Mouse (Mus musculus): ENCODE data around the gene Lipc.
A peak's percentile ranks its signal among the peaks of the same experiment; 100 is the strongest.
"Not testable (repeated sequence)": the region's sequence is repeated elsewhere in the genome, so short reads cannot be mapped to it uniquely, and the experiment has no call there.

Gene Lipc

DNA sequence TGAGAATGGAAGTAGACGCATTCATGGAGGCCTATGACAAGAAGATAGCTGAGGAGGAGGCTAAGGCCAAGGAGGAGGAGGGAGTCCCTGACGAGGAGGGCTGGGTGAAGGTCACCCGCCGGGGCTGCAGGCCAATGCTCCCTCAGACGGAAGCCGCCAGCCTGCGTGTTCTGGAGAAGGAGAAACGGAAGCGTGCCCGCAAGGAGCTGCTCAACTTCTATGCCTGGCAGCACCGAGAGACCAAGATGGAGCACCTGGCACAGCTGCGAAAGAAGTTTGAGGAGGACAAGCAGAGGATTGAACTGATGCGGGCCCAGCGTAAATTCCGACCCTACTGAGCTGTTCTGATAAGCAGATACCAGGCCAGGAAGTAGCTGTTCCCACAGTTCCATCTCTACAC is 98.9 kb downstream of the Lipc start:
- not testable (repeated sequence) for DNase-seq

DNA sequence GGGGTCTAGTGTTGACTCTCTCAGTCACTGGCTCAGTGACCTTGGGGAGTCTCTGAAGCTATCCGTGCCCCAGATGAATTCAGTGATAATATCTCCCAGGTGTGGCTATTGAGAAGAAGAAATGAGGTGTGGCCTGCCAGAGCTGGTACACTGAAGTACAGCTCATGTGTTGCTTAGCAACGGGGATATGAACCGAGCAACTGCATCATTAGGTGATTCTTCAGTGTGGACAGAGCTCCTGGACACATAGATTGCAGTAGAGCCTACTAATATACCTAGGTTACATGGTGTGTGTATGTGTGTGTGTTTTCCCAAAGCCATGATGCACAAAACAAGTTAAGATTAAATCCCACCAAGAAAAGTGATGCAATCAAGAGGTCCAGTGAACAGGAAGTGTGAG is 100.5 kb downstream of the Lipc start:
- no peak for DNase-seq

DNA sequence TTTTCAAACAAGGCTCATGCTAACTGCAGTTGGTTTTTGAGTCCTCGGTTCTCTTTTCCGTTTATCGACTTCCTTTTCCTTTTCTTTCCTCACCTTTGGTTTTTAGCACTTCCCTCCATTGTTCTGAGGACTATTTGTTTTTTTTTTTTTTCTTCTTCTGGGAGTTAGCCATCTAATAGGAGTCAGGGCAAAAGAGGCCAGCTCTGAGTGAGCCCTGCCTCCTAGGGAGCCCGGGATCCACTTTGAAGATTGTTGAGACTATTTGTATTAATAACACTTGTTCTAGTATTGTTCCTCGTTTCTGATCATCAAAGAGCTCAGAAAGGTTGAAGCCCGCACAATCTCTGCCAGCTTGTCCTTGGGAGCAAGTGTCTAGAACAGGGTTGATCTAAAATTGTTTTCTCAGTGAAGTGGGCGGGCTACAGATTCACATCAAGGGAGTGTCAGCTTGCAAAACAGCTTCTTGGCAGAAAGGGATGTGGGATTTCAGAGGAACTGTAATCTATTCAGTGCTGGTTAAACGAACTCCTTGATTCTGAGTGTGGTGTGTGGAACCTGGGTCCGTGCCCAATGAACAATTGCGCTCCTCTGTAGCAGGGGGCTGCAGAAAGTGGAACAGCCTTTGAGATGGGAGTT is 103.8 kb downstream of the Lipc start:
- no peak for DNase-seq

GRCm38 (mm10) chr9:70847627-70848051 is 104.4 kb downstream of the Lipc start:
- peak; percentile 17 for DNase-seq

GRCm38 (mm10) chr9:70843270-70843669 is 108.8 kb downstream of the Lipc start:
- DNase-seq, result no peak

GRCm38 (mm10) chr9:70842300-70842941 is 109.6 kb downstream of the Lipc start:
- no peak for DNase-seq

DNA sequence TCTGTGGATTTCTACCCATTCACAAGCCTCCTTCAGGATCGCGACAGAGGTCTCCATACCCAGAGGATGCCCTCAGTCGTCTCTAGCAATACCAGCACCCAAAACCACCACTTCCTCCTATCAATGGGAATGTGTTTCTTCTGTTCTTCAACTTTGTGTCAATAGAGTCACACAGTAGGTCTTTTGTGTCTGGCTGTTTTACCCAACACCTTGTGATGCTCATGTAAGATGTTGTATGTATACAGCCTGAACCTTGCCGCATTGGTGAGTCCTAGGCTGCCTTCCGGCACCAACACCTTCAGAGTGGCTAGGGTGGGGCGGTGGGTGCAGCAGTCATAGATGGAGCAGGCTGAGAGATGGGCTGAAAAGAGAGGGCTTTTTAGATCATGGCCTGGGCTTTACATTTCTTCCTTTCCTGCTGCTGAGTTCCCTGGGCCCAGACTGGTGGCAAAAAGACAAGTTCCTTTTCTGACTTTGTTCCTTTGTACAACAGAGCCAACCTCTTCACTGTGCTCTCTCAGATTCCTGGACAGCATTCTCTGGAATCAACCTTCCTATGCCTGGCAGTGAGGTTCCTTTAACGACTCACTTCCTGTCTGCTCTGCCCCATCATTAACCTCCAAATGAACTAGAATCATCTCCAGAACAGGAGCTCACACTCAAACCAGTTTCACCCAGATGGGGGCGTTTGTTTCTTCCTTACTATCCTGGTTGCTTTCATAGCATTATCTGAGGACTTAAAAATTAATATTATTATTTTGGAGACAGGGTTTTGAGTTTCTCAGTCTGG is 110.4 kb downstream of the Lipc start:
- no peak for DNase-seq

GRCm38 (mm10) chr9:70840861-70841341 is 111.1 kb downstream of the Lipc start:
- no peak for DNase-seq

GRCm38 (mm10) chr9:70838132-70838911 is 113.7 kb downstream of the Lipc start:
- no peak for DNase-seq

- DNase-seq, result peak; percentile 33
Observed at GRCm38 (mm10) chr9:70834730-70835154, 117.3 kb downstream of the Lipc start.

GRCm38 (mm10) chr9:70834217-70834616 is 117.8 kb downstream of the Lipc start:
- DNase-seq, result no peak

- DNase-seq, result peak; percentile 35
Observed at GRCm38 (mm10) chr9:70833111-70833908, 118.7 kb downstream of the Lipc start.

GRCm38 (mm10) chr9:70832231-70832630 is 119.8 kb downstream of the Lipc start:
- DNase-seq, result no peak

- DNase-seq, result no peak
Observed at GRCm38 (mm10) chr9:70830844-70831529, 121.0 kb downstream of the Lipc start.

GRCm38 (mm10) chr9:70829784-70830488 is 122.1 kb downstream of the Lipc start:
- DNase-seq, result no peak

- DNase-seq, result no peak
Observed at GRCm38 (mm10) chr9:70827911-70828310, 124.1 kb downstream of the Lipc start.

DNA sequence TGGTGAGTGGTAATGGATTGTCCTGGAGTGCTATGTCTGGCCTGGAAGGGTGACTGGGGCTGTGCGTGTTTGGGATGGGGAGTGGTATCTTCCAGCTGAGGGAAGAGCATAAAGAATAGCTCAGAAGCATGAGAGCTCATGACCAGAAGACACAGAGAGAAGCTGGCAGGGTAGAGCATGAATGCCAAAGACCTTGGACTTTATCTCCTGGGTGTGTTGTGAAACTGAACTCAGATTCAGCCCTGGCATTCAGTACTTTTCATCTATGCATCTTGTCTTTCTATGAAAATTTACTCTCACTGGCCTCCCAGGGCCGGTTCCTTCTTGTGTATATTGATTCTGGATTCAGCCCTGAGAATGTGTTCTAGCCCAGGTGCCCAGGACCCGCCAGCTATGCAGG is 127.9 kb downstream of the Lipc start:
- DNase-seq, result no peak

- DNase-seq, result no peak
Observed at GRCm38 (mm10) chr9:70818739-70819138, 133.3 kb downstream of the Lipc start.

DNA sequence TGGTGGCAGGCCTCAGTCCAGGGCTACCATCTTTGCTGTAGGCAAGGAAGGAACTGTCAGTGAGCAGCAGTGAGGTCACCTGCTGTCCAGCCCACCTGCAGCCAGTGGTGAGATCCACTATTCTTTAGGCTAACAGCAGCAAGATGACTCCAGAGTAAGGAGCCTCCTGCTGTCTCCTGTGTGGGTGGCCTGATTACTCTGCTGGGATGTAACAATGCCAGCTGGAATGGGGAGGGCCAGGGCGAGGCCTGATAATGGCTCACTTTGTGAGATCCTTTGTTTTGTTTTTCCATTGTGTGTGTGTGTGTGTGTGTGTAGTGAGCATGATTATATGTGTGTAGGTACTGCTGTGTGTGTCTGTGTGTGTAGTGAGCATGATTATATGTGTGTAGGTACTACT is 134.6 kb downstream of the Lipc start:
- no peak for DNase-seq

GRCm38 (mm10) chr9:70816701-70817305 is 135.2 kb downstream of the Lipc start:
- no peak for DNase-seq
